Mouse (Mus musculus) right cerebral cortex, postnatal 25 days (tissue): ENCODE results near the gene Hrnr.

Experiments used
- DNase-seq: peaks from one replicate; pipeline ENCODE4 v3.0.0; 2022

The Hrnr gene

GRCm38 (mm10) chr3:93319449-93319848 lies at the start of gene Hrnr:
Hrnr (plus strand) TSS chr3:93319749.
- DNase-seq: no peak

DNA sequence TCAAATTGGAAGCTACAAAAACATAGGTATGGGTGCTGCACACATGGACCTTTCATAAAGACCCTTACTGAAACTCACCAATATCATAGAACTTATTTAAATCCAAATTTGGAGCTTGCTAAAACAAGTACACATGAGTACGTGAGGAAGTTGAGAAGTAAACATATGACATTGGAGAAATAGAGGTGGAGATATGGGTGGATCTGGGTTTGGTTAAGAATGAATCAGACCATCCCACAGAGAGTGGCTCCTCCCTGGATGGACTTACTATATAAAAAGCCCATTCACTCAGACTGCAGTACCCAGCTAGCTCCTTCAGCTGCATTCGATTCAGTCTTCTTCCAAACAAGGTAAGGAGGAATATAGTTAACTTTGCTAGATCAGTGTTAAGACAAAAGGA lies 46.3 kb upstream of the Hrnr start, which contains the start of gene Flg:
Flg (plus strand) TSS at position 301 of the 400 bp plus-strand sequence.
- DNase-seq: no peak

DNA sequence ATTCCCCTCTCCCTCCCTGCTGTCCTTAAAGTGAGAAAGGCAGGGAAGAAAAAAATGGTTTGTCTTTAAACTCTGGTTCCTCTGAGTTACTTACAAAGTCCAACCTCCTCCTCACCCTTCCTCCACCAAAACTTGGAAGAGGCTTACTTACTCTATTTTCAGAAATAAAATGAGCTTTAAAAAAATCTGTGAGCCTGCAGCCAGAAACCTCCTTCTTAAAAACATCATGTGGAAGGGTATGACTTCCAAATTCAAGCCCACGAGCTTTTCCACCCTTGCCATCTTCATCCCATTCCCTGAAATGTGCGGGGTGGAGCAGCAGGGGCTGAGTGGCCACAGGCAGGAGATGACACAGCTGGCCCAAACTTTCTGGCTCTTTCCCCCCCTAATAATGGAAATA lies 22.0 kb upstream of the Hrnr start:
- DNase-seq: peak; percentile 22

DNA sequence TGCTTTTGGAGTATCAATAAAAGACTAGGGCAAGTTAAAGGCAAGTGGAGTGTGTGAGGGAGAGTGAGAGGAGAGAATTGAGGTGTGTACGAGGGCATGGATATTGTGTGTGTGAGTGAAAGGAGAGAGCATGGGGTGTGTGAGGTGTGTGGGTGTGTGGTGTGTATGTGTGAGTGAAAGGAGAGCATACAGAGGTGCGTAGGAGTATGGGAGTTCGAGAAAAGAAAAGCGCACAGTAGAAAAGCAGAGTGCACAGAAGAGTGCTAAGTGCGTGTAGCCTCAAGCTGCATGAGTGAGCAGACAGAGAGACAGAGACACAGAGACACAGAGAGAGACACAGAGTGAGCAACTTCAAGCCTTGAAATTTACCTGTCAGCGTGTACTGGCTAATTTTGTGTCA lies 19.7 kb upstream of the Hrnr start:
- DNase-seq: no peak

GRCm38 (mm10) chr3:93301896-93302295 lies 17.7 kb upstream of the Hrnr start:
- DNase-seq: no peak

- no peak for DNase-seq
Measured at GRCm38 (mm10) chr3:93306142-93306541, 13.4 kb upstream of the Hrnr start.

GRCm38 (mm10) chr3:93311371-93311770 lies 8.2 kb upstream of the Hrnr start:
- no peak for DNase-seq

DNA sequence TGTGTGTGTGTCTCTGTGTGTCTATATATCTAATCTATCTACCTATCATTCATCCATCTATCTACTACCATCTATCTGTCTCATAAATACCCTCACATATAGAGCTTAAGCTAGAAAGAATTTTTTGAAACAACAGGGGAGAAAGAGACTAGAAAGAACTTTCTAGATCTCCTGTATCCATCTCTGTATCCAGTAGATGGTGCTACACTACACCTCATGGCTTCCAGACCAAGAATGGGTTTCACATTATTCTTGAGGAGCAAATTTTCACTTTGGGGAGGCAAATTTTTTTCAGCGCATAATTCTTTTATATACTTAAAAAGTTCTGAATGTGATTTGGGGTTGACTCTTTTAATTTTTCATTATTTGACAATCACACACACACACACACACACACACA lies 5.2 kb upstream of the Hrnr start:
- DNase-seq: no peak

GRCm38 (mm10) chr3:93337749-93338148 lies 18.2 kb downstream of the Hrnr start:
- DNase-seq: no peak

DNA sequence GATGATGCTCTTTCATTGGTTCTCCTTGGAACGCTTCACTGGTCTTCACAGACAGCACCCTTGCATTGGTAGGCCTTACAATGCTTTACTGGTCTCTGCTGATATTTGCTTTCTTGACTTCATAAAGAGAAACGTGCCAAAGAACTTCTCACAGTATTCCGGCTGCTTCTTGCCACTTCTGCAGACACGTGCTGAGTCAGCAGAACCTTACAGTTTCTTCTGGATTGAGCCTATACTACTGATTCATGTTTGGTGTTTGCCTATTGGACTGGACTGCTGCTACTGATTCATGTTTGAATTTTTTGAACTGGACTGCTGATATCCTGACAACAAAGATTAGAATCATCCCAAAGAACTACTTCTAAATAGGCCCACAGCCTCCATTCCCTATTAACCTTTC lies 20.5 kb downstream of the Hrnr start:
- DNase-seq: no peak

DNA sequence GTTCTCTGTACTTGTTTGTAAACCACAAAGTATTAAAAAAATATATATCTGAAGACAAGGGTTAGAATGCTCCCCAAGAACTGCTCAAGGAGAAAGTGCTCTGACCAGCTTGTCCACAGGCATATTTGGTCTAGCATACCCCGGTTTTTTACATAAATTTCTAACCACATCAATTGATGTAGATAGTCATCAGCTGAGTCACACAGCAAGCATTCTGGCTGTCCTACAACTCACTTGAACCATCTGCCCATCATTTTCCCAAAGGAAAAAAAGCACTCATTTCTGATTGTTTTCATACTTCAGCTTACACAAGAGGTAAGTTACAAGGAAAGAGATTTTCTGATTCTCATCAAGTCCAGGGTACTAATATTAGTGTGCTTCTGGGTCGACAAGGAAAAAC lies 27.3 kb downstream of the Hrnr start:
- no peak for DNase-seq

- DNase-seq: peak; percentile 52
Measured at GRCm38 (mm10) chr3:93360045-93360444, 40.5 kb downstream of the Hrnr start.

DNA sequence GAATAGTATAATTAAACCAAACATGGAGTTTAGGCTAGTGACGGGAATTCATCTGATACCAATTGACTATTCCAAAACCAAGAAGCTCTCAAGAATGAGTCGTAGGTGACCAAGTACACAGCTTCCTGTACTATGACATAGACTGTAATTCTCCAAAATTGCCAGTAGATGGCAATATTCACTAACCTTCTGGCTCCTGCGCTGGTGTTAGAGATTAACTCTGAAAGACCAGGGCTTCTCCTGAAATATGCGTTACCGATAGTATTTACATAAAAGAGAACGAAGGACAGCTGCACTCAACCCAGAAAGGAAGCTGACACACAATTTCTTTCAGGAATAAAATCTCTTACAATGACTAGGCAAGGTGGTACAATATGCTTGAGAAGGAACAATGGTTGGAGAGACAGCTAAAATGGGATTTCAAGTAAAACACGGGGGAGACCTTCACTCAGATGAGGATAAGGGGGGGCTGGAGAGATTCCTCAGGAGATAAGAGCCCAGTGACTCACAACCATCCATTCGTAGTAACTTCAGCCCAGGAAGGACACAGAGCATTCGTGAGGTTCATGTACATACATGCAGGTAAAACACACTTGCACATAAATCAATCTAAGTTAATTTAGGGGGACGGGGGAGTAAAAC lies 42.5 kb downstream of the Hrnr start:
- DNase-seq: no peak

DNA sequence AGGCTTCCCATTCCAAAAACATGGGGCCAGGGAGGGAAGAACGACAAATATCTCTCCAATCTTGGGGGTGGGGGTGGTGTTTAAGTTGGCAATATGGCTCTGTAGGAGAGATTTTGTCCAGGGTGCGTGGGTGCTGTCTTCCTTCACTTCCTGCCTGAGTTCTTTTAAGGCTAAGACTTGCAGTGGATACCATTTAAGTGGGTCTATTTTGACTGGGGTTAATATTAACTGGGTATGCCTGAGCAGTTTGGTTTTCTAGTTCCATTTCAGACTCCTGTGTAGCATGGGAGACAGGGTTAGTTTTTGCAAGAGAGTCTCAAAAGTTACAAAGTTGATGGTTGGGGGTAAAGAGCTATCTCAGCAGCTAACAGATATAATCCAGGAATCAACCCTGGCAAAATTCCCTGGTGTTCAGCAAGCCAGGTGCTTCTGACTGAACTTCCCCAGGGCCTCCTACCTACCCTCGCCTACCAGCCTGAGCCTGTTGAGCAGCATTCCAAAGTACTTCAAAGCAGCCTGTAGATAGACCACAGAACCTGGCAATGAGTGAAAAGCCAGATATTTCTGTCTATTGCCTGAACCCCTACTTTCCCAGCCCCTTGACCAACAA lies 47.5 kb downstream of the Hrnr start:
- DNase-seq: no peak

- DNase-seq: no peak
Measured at GRCm38 (mm10) chr3:93368171-93368570, 48.6 kb downstream of the Hrnr start.

- no peak for DNase-seq
Measured at GRCm38 (mm10) chr3:93373416-93373815, 53.9 kb downstream of the Hrnr start.

GRCm38 (mm10) chr3:93375196-93375595 lies 55.6 kb downstream of the Hrnr start:
- DNase-seq: no peak

- no peak for DNase-seq
Measured at GRCm38 (mm10) chr3:93375601-93376000, 56.1 kb downstream of the Hrnr start.

GRCm38 (mm10) chr3:93378146-93378545 lies 58.6 kb downstream of the Hrnr start:
- no peak for DNase-seq
